Mouse (Mus musculus) cortical plate, adult 2 months (tissue): ENCODE measurements around the gene Zbtb16.

Experiments
- CTCF ChIP-seq: fragments of 200-500 bp; IDR thresholded peaks from 2 replicates; pipeline ENCODE4 v1.5.1; 2011; ENCODE audit warnings: mild to moderate bottlenecking, control low read depth, low read length; ENCODE audit not compliant: insufficient read depth; ENCODE audit errors: extremely low read depth
- POLR2A ChIP-seq: fragments of 200-500 bp; IDR thresholded peaks from 2 replicates; pipeline ENCODE4 v1.6.1; 2011; ENCODE audit warnings: mild to moderate bottlenecking, low read length, control low read depth; ENCODE audit not compliant: insufficient read depth; ENCODE audit errors: extremely low read depth

GRCm38 (mm10) chr9:48831560-48832460 lies 4.2 kb downstream of the Zbtb16 start:
- TF ChIP-seq POLR2A (no peak), CTCF (no peak)
